Mouse (Mus musculus) spleen, adult 12 weeks (tissue): ENCODE data around the gene Snx6.

Experiments
- DNase-seq: peaks from one replicate; pipeline ENCODE4 v3.0.0; 2022; ENCODE audit warnings: low spot score

Snx6 gene

GRCm38 (mm10) chr12:54699394-54699793, 96.1 kb downstream of the Snx6 start:
- no peak for DNase-seq

DNA sequence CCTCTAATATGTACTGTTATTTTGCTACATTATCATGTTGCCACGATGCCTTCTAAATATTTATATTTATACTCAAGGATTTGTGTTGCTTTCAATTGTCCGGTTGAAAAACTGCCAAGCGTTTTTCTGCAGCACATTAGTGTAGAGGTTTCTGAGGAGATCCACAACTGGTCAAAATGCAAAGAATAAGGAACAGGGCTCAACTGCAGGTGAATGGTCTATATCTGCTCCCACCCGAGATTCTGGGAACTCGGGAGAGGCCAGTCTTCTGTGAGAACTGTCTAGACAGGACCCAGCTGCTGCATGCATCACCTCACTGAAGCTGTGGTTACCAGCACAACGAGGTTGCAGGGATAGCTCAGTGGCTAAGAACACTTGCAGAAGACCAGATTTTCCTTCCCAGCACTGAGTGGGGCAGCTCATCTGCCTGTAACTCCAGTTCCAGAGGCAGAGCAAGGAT, 97.7 kb downstream of the Snx6 start:
- DNase-seq, result no peak

DNA sequence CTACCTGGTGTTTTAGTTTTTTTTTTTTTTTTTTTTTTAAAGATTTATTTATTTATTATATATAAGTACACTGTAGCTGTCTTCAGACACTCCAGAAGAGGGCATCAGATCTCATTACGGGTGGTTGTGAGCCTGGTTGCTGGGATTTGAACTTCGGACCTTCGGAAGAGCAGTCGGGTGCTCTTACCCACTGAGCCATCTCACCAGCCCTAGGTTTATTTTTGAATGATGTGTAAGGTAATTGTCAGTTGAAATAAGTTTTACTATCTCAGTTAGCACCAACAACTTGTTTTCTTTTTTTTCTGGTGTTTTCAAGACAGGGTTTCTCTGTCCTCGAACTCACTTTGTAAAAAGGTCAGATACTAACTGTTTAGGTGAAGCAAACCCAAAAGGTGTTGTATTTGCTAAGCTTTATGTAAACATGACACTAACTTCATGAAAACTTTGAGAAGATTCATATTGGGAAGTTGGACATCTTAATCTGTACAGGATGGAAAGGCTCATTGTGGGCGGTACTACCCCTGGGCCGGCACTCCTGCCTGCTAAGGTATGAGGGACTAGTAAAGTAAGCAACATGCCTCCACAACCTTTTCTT, 98.4 kb downstream of the Snx6 start:
- no peak for DNase-seq
